Mouse (Mus musculus): ENCODE measurements around the gene Exosc8.

Exosc8 gene

DNA sequence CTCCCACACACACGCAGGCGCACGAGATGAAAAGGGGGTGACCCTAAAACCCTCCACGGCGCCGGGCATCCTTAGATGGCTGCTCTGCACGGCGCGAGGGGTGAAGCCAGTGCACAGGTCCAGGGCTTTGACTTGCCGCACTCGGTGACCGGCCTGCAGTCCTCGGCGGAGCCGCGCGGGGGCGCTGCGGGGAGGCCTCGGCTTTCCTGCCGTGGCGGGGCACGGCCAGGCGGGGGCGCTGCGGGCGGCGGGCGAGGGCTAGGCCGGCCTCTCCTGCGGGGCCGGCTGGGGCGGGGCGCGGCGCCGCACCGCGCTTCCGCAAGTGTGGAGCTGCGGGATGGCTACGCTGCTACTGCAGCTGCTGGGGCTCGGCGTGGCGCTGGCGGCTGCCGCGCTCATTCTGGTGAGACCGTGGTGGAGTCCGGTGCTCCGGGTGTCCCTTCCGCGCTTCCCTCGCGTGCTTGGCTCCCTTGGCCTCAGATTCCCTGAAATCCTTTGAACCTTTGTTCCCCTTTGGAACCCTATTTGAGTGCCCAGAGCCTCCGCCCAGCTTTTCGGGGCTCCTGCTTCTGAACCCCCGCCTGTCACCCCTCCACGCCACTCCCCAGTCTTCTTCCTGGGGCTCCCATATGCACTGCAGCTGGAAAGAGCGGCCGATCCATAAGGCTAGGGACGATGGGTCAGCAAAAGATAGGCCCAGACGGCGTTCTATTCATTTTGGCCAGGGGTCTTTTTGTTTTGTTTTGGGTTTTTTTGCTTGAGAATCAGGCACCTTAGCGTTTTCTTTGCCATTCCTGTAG, at the start of gene Exosc8, which contains the start of gene Alg5:
Gene Exosc8 (minus strand): TSS at position 147 of the 800 bp plus-strand sequence.
Gene Alg5 (plus strand): TSS at position 293 of the 800 bp plus-strand sequence.
- TF ChIP-seq GATA4 (IDR thresholded peaks at IDR 0.05; ENCODE audit: insufficient replicate concordance, low read length): no peak

DNA sequence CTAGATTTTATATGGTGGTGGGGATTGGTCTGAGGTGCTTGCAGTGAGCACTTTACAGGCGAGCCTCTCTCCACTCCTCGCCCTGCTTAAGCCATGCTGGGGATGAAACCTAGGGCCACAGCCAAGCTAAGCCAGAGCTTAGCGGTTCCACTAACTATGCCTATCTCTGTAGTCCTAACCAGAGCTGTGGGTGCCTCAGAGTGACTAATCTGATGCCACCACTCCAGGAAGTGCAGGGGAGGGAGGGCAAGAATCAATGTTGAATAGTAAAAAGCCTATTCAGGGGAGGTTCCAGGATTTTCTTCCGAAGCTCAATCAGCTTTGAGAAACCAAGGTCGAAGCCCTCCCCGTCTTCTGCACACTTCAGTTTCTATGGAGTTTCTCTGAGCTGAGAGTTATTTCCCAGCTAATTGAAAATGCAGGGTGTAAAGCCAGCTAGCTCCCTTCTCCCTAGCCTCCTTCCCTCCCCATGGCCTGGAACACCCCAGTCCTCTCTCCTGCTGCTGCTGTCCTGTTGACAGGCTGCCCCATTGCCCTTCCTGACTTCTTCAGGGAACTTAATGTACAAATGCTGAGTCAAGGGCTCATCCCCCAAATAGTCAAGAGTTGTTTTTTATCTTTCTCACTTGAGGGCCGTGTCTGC, 40.9 kb upstream of the Exosc8 start:
- no peak for TF ChIP-seq GATA4 (IDR thresholded peaks at IDR 0.05; ENCODE audit: insufficient replicate concordance, low read length)

DNA sequence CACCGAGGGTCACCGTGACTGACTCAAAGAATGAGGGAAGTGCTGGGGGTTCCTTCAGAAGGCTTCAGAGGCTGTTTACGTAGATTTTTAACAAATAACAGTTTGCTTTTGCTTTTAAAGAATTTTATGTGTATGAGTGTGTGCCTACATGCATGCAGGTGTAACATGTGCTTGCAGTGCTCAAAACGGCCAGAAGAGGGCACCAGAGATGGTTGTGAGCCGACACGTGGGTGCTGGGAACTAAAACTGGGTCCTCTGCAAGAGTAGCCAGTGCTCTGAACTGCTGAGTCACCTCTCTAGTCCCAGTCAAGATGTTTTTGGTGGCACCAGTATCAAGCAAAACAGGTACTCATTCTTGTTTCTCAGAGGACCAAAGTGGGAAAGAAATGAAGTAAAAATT, 38.4 kb upstream of the Exosc8 start:
- no peak for TF ChIP-seq GATA4 (IDR thresholded peaks at IDR 0.05; ENCODE audit: insufficient replicate concordance, low read length)

DNA sequence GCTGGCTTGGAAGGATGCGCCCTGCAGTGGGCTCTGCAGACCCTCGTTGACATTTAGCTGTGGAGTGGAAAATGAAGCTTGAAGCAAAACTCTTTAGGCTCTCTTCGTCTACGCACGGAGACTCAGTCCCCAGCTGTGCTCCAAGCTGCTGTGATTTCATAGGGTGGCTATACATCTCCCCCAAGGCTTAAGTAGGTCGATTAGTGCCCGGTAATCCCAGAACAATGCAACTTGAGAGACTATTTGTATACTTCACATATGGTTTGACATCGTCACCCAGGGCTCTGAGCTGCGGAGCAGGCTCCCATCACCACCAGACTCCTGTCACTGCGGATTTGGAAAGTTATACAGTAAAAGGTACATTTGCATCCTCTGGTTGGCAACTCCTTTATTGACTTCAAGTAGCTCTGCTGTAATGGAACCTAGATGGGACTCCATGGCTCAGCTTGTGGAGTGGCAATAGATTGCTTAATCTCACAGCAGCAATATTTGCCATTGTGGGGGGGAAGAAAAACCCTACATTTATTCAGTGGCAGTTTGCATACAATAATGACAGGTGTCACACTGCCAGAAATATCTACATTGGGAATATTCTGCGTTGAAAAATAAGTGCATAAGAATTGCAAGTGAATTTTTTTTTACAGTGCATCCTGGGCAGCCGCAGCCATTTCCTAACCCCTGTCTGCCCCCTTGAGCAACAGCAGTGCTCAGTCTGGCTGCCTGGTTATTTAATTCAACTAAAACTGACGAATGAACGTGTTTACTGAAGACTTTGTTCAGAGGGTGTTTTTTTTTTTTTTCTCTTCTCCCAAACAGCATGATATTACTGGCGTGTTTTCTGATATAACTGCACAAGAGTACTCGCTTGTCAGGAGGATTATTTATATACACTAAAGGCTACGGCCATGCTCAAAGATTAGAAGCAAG, 34.4 kb upstream of the Exosc8 start:
- TF ChIP-seq GATA4 (IDR thresholded peaks at IDR 0.05; ENCODE audit: insufficient replicate concordance, low read length): no peak

DNA sequence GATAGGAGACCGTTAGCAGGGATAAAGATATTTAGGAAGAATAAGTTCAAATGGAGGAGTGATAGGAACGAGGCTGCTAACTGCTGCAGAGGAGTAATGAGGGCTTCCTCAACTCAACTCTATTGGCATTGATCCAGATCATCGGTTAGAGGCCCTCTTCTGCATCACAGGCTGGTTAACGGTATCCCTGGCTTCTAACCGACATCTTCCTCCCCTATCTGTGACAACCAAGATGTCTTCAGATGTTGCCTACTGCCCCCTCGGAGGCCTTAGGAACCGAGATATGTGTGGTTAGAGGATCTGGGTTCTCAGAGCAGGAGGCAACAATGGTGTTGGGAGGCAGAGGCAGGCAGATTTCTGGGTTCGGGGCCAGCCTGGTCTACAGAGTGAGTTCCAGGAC, 33.4 kb upstream of the Exosc8 start:
- TF ChIP-seq GATA4 (IDR thresholded peaks at IDR 0.05; ENCODE audit: insufficient replicate concordance, low read length): no peak

DNA sequence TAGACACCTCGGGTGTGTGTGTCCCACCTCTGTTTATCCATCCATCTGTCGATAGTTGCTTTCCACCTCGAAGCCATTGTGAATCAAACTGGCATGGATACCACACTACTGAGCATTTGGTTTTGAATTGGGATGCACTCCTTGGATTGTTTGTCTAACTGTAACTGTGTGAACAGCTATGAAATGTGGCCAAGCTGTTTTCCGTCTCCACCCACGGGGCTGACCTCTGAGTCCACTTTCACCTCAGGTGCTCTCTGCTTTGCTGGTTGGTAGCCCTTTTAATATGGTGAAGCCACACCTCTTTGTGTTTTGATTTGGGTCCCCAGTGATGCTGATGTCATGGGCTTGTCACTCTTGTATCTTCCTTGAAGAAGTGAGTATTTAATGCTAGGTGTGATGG, 31.6 kb upstream of the Exosc8 start:
- no peak for TF ChIP-seq GATA4 (IDR thresholded peaks at IDR 0.05; ENCODE audit: insufficient replicate concordance, low read length)

DNA sequence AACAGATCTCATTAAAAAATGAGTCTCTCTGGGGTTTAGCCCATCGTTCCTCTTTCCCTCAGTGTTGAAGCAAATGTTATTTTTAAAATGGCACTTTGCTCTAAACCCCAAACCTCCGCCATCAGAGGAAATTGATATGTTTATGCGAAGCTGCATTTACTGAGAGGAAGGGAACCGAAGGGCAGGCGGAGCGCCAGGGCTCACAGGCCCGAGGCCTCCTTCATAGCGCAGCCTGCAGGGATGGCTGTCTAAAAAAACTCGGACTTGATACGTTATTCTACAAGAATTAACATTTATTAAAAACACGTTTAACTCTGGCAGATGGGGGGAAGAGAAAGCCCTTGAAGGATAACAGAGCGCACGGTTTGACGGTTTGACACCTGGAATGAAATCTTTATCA, 30.8 kb upstream of the Exosc8 start:
- TF ChIP-seq GATA4 (IDR thresholded peaks at IDR 0.05; ENCODE audit: insufficient replicate concordance, low read length): no peak

DNA sequence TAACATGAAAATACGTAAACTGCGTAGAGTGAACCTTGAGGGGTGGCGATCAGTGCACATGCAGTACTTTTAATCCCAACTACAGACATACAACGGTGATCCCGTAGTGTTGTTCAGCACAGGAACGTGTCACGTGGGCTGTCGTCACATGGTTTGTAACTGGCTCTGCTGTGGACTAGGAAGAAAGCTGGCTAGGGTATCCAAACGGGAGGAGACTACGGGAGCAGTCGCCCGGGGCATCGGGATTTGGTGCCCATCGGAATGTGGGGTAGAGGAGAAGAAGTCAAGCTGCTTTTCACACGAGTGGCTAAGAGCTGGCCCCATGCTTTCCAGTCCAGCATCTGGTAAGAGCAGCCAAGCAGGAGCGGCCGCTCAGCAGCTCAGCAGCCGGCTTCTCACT, 29.2 kb upstream of the Exosc8 start:
- TF ChIP-seq GATA4 (IDR thresholded peaks at IDR 0.05; ENCODE audit: insufficient replicate concordance, low read length): no peak

DNA sequence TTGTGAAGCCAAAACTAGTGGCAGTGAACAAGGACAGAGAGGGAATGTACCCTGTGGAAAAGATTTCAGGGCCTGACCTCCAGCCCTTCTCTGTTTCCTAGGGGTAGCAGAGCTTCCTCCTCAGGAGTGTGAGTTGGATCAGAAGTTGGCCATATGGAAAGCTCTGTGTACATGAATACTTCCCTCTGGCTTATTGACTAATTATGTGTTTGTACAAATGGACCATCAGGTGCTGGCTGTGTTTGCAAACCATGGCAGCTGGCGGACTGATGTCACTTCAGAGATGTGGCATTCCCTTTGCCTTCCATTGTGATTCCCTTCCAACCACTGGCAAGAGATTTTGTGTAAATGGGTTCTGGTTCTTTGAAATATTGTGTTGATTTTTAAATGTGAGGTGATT, 26.1 kb upstream of the Exosc8 start:
- no peak for TF ChIP-seq GATA4 (IDR thresholded peaks at IDR 0.05; ENCODE audit: insufficient replicate concordance, low read length)

DNA sequence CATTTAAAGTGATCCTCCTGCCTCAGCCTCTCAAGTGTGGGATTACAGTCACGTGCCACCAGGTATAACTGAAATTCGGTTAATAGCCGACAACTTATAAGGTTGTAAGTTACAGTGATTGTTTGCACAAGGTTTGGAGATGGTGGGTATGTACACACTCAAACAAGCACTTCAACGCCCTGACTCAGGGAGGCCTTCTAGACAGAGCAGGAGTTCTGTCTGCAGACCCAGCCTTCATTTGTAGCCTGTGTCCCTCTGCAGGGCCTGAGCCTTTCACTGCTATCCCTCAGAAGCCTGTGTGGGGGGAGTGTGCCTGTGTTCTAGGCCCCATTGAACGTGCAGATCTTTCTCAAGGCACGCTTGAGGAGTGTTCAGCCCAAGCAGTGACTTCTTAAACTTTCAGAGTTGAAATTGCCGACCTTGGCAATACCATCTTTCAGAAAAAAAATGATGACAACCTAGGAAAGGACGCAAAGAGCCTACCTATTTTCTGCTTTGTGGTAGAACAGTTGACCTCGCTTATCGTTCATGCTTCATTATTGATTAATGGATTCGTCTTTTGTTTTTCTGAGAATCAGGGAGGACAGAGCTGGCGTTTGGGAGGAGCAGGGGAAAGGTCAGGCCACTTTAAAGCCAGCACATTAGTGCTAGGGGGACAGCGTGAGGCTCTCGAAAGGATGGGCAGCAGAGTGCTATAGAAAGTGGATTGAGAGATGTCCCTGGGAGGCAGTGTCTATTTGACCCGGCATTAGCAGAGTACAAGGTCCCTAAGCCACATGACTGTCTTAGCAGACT, 25.3 kb upstream of the Exosc8 start:
- peak; percentile 58; the same call in 1 of the 2 replicates for TF ChIP-seq GATA4 (IDR thresholded peaks at IDR 0.05; ENCODE audit: insufficient replicate concordance, low read length)

DNA sequence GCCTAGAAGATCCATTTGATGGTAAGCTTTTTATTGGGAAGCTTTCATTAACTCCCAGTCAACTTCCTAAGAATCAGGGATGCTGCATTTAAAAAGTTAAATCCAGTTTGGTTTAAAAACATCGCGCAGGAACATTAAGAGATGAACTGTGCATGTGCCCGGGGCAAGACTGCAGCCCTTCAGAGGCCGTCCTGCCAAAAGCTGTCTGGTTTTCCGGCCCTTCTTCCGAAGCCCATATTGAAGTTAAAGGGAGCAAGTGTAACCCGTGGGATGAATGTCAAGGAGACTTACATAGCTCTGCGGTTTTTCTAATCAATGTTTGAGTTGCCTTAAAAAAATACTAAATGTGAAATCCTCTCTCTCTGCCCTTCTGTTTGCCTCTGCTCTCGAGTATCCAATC, 24.0 kb upstream of the Exosc8 start:
- no peak for TF ChIP-seq GATA4 (IDR thresholded peaks at IDR 0.05; ENCODE audit: insufficient replicate concordance, low read length)

DNA sequence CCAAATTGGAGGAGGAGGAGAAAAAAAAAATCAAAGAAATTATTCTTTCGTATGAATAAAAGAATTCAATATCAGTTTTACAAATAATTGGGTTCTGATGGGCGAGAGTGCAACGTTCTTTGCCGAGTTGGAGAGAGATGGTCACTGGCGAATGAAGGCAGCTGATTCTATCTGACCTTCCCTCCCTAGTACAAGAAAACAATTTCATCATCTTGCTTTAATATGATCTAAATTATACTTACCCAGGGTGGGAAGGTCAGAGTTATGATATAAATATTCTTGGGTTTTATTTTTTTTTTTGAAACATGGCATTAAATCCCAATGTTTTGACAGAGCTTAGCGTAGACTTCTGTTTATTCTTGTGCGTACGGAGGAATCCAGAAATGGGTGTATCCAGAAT, 22.3 kb upstream of the Exosc8 start:
- no peak for TF ChIP-seq GATA4 (IDR thresholded peaks at IDR 0.05; ENCODE audit: insufficient replicate concordance, low read length)

DNA sequence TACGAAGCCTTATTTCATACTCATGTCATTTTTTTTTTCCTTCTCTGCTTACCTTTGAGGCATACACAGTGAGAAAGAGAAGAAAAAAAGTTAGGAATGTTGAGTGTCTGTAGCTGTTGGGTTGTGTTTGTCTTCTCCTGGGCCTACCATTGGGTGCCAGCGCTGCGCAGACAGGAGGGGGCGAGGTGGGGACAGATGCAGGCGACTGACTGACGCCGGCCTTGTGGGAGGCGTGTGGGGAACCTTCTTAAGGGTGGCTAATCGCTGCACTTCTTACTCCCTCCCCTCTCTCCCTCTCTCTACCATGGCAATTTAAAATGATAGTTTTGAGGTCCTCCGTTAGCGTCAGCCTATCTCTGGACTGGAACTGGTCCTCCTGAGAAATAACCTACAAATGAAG, 20.9 kb upstream of the Exosc8 start:
- TF ChIP-seq GATA4 (IDR thresholded peaks at IDR 0.05; ENCODE audit: insufficient replicate concordance, low read length): no peak

DNA sequence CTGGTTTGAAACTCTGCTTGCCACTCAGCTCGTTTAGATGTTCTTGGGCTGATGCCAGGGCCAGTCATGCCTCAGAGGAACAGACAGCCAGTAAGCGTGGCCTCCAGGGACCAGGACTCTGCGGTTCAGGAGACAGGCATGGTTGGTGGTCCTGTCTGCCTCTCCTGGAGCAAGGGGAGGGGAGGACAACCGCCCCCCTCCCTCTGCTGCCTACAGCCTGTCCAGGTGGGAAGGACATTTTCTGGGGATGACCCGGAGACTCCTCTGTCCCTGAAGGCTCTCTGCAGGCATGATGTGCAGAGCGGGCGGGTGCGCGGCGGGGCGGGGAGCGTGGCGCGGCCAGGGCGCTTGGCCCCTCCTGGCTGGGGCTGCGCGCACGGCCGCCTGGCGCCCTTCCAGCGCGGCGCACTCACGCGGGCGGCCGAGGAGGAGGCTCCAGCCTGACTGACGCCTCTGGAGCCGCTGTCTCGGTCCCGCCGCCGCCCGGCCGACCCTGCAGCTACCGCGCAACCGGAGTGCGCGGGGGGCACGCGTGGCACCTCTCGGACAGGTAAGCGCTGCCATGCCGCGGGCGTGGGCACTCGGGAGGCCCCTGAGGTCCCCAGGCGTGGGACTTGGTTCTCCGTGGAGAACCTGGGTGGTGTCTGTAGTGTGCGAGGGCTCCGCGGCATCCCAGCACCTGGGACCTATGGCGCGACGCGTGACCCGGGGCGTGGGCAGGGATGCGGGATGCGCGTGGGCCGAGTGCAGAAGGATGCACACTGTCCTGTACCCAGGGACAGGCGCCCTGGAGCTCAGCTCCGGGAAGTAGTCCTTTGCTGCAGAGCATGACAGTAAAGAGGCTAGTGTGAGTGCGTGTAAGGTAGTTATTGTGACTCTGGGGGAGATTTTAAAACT, 20.2 kb upstream of the Exosc8 start, which contains the start of gene Smad9:
Gene Smad9 (plus strand): TSS at position 438 of the 897 bp plus-strand sequence.
- TF ChIP-seq GATA4 (IDR thresholded peaks at IDR 0.05; ENCODE audit: insufficient replicate concordance, low read length): no peak

All from liver, adult (tissue).